Mouse (Mus musculus): ENCODE data around the gene Trf.

The Trf gene

GRCm38 (mm10) chr9:103230151-103230951 lies at the start of gene Trf, which contains the start of gene Gm20425:
TSS of gene Trf (minus strand) at chr9:103230444.
TSS of gene Gm20425 (minus strand) at chr9:103230307.
- peak; percentile 19 to 65 for DNase-seq (ENCODE audit: low spot score in 2 of 2)

- DNase-seq (ENCODE audit: low spot score in 2 of 2), result no peak
Observed at GRCm38 (mm10) chr9:103276876-103277275, 46.6 kb upstream of the Trf start.

- no peak for DNase-seq (ENCODE audit: low spot score in 2 of 2)
Observed at GRCm38 (mm10) chr9:103275676-103276075, 45.4 kb upstream of the Trf start.

GRCm38 (mm10) chr9:103274819-103275218 lies 44.6 kb upstream of the Trf start:
- DNase-seq (ENCODE audit: low spot score in 2 of 2), result no peak

- DNase-seq (ENCODE audit: low spot score in 2 of 2), result no peak
Observed at GRCm38 (mm10) chr9:103271104-103271503, 40.9 kb upstream of the Trf start.

- DNase-seq (ENCODE audit: low spot score in 2 of 2), result no peak
Observed at GRCm38 (mm10) chr9:103265778-103266177, 35.5 kb upstream of the Trf start.

- no peak for DNase-seq (ENCODE audit: low spot score in 2 of 2)
Observed at GRCm38 (mm10) chr9:103252906-103253305, 22.7 kb upstream of the Trf start.

- no peak for DNase-seq (ENCODE audit: low spot score in 2 of 2)
Observed at GRCm38 (mm10) chr9:103248618-103249017, 18.4 kb upstream of the Trf start.

GRCm38 (mm10) chr9:103246526-103247168 lies 16.4 kb upstream of the Trf start:
- DNase-seq (ENCODE audit: low spot score in 2 of 2), result no peak

- no peak for DNase-seq (ENCODE audit: low spot score in 2 of 2)
Observed at GRCm38 (mm10) chr9:103243640-103244039, 13.4 kb upstream of the Trf start.

- DNase-seq (ENCODE audit: low spot score in 2 of 2), result no peak
Observed at GRCm38 (mm10) chr9:103241206-103241605, 11.0 kb upstream of the Trf start.

- DNase-seq (ENCODE audit: low spot score in 2 of 2), result no peak
Observed at GRCm38 (mm10) chr9:103239471-103239870, 9.2 kb upstream of the Trf start.

GRCm38 (mm10) chr9:103234565-103235165 lies 4.4 kb upstream of the Trf start:
- DNase-seq (ENCODE audit: low spot score in 2 of 2), result no peak

GRCm38 (mm10) chr9:103234059-103234458 lies 3.8 kb upstream of the Trf start:
- no peak for DNase-seq (ENCODE audit: low spot score in 2 of 2)

- DNase-seq (ENCODE audit: low spot score in 2 of 2), result no peak
Observed at GRCm38 (mm10) chr9:103233006-103233395, 2.8 kb upstream of the Trf start.

- DNase-seq (ENCODE audit: low spot score in 2 of 2), result no peak
Observed at GRCm38 (mm10) chr9:103232232-103233005, 2.2 kb upstream of the Trf start.

- no peak for DNase-seq (ENCODE audit: low spot score in 2 of 2)
Observed at GRCm38 (mm10) chr9:103229037-103229867, 992 bp downstream of the Trf start.

- DNase-seq (ENCODE audit: low spot score in 2 of 2), result no peak
Observed at GRCm38 (mm10) chr9:103228370-103229003, 1.8 kb downstream of the Trf start.

GRCm38 (mm10) chr9:103227760-103228159 lies 2.5 kb downstream of the Trf start:
- no peak for DNase-seq (ENCODE audit: low spot score in 2 of 2)

- DNase-seq (ENCODE audit: low spot score in 2 of 2), result no peak
Observed at GRCm38 (mm10) chr9:103226806-103227205, 3.4 kb downstream of the Trf start.

GRCm38 (mm10) chr9:103225464-103225863 lies 4.8 kb downstream of the Trf start:
- peak; percentile 37 to 66 for DNase-seq (ENCODE audit: low spot score in 2 of 2)

All from spleen, postnatal 4 days (tissue).